Mouse (Mus musculus): ENCODE measurements at regions not wholly inside any gene's neighbourhood (a gene's known extent, or its start where the extent isn't known, plus 50 kb on each side); places are given as distances from the start of the nearest gene placed in this dataset.

DNA sequence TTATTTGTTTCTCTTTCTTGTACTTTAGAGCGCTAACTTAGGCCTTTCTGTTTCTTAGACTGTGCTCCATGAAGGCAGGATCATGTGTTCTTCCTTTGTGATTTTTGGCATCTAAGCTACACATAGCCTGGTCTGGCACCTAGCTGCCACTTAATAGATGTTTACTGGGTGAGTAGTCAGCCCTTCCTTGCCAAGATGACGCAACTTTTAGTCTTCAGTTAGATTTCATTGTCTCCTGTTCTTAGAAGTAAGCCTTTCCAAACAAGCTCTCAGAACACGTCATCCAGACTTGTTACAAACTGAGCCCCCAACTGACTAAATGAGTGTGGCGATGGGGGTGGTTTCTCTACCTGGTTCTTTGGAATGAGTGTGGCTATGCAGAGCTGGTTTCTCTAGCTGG, 85.4 kb upstream of the Rapgef5 start:
- DNase-seq (ENCODE audit: low read depth, low spot score) = no peak

DNA sequence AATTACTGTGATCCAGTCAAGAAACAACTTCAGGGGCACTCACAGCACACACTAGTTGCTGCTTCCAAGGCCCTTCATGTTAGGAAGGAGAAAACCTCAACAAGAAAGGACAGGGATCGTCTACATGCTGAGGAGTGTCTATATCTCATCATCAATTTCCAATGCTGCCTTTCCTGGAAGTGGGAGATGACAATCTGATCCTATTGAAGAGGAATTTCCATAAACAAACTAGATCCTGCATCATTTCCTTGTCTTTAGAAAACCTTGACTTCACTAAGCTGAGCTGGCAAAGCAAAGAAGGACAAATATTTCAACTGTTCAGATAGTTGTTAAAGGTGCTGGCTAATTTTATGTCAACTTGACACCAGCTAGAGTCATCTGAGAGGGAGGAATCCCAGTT, 83.5 kb upstream of the Rapgef5 start:
- no peak for DNase-seq (ENCODE audit: low read depth, low spot score)

DNA sequence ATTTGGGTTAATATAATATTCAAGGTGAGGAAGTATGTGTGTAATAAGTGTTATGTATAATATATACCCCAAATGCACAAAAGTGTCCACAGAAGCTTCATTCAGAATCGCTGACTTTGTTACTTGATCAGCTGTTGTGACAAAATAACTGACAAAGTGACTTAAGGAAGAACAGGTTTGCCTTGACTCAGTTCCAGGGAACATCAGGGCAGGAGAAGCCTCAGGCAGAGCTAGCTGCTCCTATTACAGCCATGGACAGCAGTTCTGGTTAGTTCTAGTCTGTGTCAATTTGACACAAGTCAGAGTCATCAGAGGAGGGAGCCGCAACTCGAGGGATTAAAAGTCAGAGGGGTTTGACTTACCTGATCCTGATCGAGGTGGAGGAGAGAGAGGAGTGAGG, 79.3 kb upstream of the Rapgef5 start:
- DNase-seq (ENCODE audit: low read depth, low spot score) = no peak

- DNase-seq (ENCODE audit: low read depth, low spot score) = peak; percentile 22
These were observed 77.2 kb upstream of the Rapgef5 start for GRCm38 (mm10) chr12:117439015-117439605.

DNA sequence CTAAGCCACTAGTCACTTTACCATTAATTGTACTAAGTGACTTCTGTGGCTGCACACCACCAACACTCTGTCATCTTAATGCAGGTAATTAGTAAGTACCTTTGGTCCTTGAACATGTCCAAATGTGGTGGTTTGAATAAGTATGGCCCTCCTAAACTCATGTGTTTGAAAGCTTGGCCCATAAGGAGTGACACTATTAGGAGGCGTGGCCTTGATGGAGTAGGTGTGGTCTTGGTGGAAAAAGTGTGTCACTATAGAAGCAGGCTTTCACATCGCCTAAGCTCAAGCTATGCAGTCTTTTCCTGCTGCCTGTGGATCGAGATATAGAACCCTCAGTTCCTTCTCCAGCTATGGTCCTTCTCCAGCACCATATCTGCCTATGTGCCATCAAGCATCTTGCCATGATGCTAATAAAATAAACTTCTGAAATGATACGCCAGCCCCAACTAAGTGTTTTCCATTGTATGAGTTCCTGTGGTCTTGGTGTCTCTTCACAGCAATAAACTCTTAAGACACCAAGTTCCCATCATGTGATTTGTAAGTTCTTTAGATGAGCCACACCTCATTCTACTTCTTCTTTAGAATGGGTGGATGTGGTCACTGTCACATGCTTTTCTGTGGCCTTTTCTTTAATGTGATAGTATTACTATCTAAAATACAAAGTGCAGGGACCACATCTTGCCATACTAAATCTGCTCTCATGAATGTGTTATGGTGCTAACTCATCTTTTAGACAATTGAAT, 71.9 kb upstream of the Rapgef5 start:
- DNase-seq (ENCODE audit: low read depth, low spot score) = no peak

GRCm38 (mm10) chr12:117447223-117447622, 69.1 kb upstream of the Rapgef5 start:
- DNase-seq (ENCODE audit: low read depth, low spot score) = no peak

DNA sequence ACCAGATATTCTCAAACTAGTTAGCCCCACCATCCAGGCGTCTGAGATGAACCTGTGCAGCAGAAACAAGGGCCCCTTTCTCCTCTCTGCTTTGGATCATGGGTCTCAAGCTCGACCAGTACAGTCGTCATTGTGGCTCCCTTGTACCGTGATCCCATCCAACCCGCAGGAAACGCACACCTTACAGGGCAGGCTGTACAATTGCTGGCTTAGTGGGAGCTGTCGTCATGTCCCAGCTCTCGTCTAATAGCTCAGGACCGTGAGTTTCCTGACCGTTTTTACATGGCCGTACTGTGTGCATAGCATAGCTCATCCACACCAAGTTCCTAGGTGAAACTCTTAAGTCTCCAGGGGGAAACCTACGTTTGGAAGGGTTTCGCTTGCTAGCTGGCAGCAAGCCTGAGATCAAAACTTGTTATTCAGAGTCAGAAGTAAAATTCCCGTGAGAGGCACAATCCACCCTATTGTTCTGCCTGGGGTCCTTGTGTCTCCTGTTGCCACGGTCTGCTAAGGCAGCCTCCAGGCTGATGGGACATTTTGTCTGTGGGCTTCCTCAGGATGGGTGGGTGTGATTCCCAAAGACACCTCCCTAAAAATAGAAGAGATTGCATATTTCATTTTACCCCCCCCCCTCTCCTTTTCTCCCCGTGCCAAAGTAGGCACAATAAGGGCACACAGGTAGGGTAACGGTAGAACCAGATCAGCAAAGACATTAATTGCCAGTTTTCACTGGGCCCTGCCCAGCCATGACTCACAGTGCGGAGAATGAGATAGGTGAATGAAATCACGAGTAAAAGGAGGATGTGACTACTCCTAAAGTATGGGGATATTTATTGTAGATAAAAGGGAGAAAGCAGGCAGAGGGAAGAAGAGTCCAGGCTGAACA, 68.2 kb upstream of the Rapgef5 start:
- DNase-seq (ENCODE audit: low read depth, low spot score) = no peak

GRCm38 (mm10) chr12:117449080-117449479, 67.2 kb upstream of the Rapgef5 start:
- no peak for DNase-seq (ENCODE audit: low read depth, low spot score)

GRCm38 (mm10) chr12:117450106-117450505, 66.2 kb upstream of the Rapgef5 start:
- no peak for DNase-seq (ENCODE audit: low read depth, low spot score)

GRCm38 (mm10) chr12:117450871-117451270, 65.4 kb upstream of the Rapgef5 start:
- DNase-seq (ENCODE audit: low read depth, low spot score) = no peak

DNA sequence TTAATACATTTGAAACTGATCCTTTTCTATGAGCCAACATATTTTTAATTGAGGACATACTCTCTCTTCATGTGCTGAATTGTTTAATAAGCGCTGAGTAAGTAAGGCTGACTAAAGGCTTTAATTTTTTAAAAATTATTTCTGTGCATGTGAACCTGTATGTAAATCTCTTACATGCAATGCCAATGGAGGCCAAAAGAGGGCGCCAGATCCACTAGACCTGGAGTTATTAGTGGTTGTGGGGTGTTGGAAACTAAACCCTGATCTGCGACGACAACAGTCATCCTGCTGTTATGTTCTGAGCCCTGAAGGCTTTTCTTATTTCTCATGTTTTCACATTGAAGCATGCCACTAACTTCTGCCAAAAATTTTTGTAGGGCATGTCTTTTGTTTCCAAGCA, 64.8 kb upstream of the Rapgef5 start:
- no peak for DNase-seq (ENCODE audit: low read depth, low spot score)

GRCm38 (mm10) chr12:117455800-117456199, 60.5 kb upstream of the Rapgef5 start:
- DNase-seq (ENCODE audit: low read depth, low spot score) = no peak

DNA sequence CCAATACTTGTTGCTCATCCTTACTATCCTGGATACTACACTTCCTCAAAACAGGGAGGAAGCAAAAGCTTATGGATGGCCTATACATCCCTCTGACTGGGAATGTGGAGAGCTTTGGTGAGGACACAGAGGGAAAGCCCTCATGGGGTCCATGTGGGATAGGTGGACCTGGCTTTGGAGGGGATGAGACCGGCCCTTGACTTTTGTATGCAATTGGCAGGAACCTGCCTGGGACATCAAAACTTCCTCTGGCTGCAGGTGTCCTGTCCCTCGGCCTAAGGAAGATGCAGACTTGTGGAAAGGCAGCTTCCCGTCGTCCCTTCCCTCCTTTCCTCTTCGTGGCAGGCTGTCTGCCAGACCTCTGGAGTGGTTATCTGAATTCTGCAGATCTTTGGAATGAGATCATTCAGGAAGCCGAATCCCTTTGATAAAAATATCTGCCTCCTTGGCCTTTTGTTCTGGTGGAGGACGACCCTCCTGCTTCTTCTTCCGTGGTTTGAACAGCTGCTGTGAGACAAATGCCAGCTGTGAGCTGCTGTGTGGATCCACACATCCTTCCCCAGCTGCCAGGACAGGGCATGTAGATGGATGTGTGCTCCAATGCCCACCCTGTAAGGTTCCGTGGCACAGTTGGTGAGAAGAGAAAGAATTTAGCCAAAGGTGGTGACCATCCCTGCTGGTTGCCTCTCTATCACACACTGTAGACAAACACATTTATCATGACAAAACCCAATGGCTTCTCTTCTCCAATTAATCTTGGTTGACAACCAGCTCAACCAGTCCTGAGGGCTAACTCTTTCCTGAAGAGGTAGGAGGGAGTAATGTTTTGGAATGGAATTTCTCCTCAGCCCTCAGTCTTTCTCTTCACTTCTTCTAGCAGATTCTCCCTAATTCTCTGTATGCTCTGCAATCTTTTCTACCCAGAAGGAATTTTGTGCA, 57.9 kb upstream of the Rapgef5 start:
- no peak for DNase-seq (ENCODE audit: low read depth, low spot score)

- DNase-seq (ENCODE audit: low read depth, low spot score) = no peak
These were observed 56.7 kb upstream of the Rapgef5 start for GRCm38 (mm10) chr12:117459541-117459940.

DNA sequence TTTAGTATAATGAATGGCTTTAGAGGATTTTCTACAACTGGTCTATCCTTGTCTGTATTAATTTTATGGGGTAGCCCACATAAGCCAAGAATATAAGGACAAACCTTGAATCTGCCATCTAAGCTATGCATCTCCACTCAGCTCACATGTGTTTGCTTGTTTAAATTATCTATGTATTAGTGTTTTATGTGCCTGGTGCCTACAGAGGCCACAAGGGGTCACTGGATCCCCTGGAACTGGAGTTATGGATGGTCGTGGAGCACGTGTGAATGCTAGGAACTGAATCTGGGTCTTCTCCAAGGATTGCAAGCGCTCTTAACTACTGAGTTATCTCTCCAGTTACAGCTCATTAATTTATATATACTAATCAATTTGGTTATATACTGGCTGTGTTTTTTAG, 51.1 kb upstream of the Rapgef5 start:
- DNase-seq (ENCODE audit: low read depth, low spot score) = no peak

GRCm38 (mm10) chr12:117465998-117466397, 50.3 kb upstream of the Rapgef5 start:
- no peak for DNase-seq (ENCODE audit: low read depth, low spot score)

Measured in brain, embryonic 18.5 days (tissue).